Mouse (Mus musculus) ovary, postnatal 36 days (tissue): Measurements from ENCODE around the gene Qsox2.

Experiments used
- DNase-seq: peaks from one replicate; pipeline ENCODE4 v3.0.0; 2022; ENCODE audit warnings: low spot score, mixed read lengths

Gene Qsox2

GRCm38 (mm10) chr2:26225242-26225641 lies 12.1 kb downstream of the Qsox2 start:
- no peak for DNase-seq

GRCm38 (mm10) chr2:26223961-26224360 lies 13.4 kb downstream of the Qsox2 start:
- no peak for DNase-seq

GRCm38 (mm10) chr2:26214526-26214925 lies 22.8 kb downstream of the Qsox2 start:
- no peak for DNase-seq

GRCm38 (mm10) chr2:26209566-26209965 lies 27.8 kb downstream of the Qsox2 start:
- no peak for DNase-seq

GRCm38 (mm10) chr2:26208126-26208789 lies 29.1 kb downstream of the Qsox2 start, which contains the start of gene Lhx3:
Lhx3 (minus strand) TSS chr2:26208289.
- DNase-seq: peak; percentile 92

GRCm38 (mm10) chr2:26207559-26207958 lies 29.8 kb downstream of the Qsox2 start:
- DNase-seq: no peak

- no peak for DNase-seq
Observed at GRCm38 (mm10) chr2:26205761-26206160, 31.6 kb downstream of the Qsox2 start.

GRCm38 (mm10) chr2:26205126-26205525 lies 32.2 kb downstream of the Qsox2 start:
- peak; percentile 62 for DNase-seq

GRCm38 (mm10) chr2:26202849-26203475 lies 34.4 kb downstream of the Qsox2 start:
- DNase-seq: peak; percentile 41

GRCm38 (mm10) chr2:26201926-26202848 lies 35.1 kb downstream of the Qsox2 start:
- no peak for DNase-seq

- DNase-seq: no peak
Observed at GRCm38 (mm10) chr2:26198488-26198887, 38.8 kb downstream of the Qsox2 start.

- no peak for DNase-seq
Observed at GRCm38 (mm10) chr2:26194552-26195339, 42.6 kb downstream of the Qsox2 start.

GRCm38 (mm10) chr2:26188517-26188916 lies 48.8 kb downstream of the Qsox2 start:
- no peak for DNase-seq

GRCm38 (mm10) chr2:26184352-26184751 lies 53.0 kb downstream of the Qsox2 start:
- DNase-seq: no peak

- DNase-seq: peak; percentile 55
Observed at GRCm38 (mm10) chr2:26182646-26183045, 54.7 kb downstream of the Qsox2 start.

- no peak for DNase-seq
Observed at GRCm38 (mm10) chr2:26177189-26177588, 60.1 kb downstream of the Qsox2 start.

- DNase-seq: no peak
Observed at GRCm38 (mm10) chr2:26176731-26177130, 60.6 kb downstream of the Qsox2 start.

GRCm38 (mm10) chr2:26175191-26175590 lies 62.1 kb downstream of the Qsox2 start:
- no peak for DNase-seq

- no peak for DNase-seq
Observed at GRCm38 (mm10) chr2:26172166-26172565, 65.2 kb downstream of the Qsox2 start.

GRCm38 (mm10) chr2:26170376-26170775 lies 66.9 kb downstream of the Qsox2 start:
- DNase-seq: no peak

GRCm38 (mm10) chr2:26168843-26169579 lies 68.3 kb downstream of the Qsox2 start:
- DNase-seq: no peak
